In the genomic region with DNA sequence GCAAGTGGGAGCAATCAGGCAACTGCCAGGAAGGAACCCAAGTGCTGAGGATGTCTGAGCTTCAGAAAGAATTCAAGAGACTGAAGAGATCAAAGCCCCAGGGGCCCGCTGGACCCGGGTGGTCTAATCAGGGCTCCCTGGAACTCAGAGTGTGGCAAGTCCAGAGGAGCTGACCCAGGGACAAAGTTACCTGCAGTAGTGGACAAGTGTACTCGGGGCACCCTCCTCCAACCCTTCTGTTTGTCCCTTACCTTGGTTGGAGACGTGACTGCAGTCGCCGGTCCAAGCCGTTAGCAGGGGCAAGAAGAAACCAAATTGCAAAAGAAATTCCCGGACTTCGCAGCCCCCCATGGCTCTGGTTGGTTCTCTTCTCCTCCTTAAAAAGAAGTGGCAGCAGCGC, we compare ENCODE assay signal across 7 mouse cellular contexts. TPM values are rescaled to one million over a fixed set of nuclear protein-coding genes. Genes with fewer than 3 reads are reported as not detected.
DNase-seq lines count a peak whose midpoint lies in the region; ATAC-seq lines count a peak whose summit lies in the region.

No protein-coding gene starts in this region.

- peaks cover 20% of the 10 kb centered on the region for H3K4me1 ChIP-seq in forebrain, embryonic 10.5 days
- peaks cover 19% of the 10 kb centered on the region for H3K4me1 ChIP-seq in limb, embryonic 10.5 days
- no peaks in the 10 kb centered on the region for H3K4me1 ChIP-seq in stomach, embryonic 14.5 days (ENCODE audit: control insufficient read depth, insufficient read depth, low read length)

- no peak overlapping the region for H3K9ac ChIP-seq in stomach, embryonic 14.5 days (replicated peaks; ENCODE audit: low read depth, low read length)

- H3K4me3 ChIP-seq in forebrain, embryonic 10.5 days, result peak overlapping the region; percentile 66
- H3K4me3 ChIP-seq in limb, embryonic 10.5 days, result peak overlapping the region; percentile 59
- H3K4me3 ChIP-seq in stomach, embryonic 14.5 days (ENCODE audit: low read depth, low read length), result peak overlapping the region; percentile 38

- no peaks in the 10 kb centered on the region for H3K9me3 ChIP-seq in forebrain, embryonic 10.5 days
- H3K9me3 ChIP-seq in limb, embryonic 10.5 days (replicated peaks), result no peaks in the 10 kb centered on the region
- no peaks in the 10 kb centered on the region for H3K9me3 ChIP-seq in stomach, embryonic 14.5 days (ENCODE audit: control insufficient read depth, low read depth, low read length)

- H3K4me2 ChIP-seq in stomach, embryonic 14.5 days (replicated peaks; ENCODE audit: low read depth, low read length), result peak overlapping the region; percentile 74

- intact Hi-C loops in left cerebral cortex, postnatal 36 days (cut with DNase I), result loop anchor here (2.0 to 5.0 kb wide), 2 partner anchors 920 to 1803 kb away; no protein-coding TSS in a partner anchor
- intact Hi-C loops in left cerebral cortex, postnatal 10 days (cut with DNase I), result loop anchor here (10.0 kb wide), 1 partner anchor 920 kb away; no protein-coding TSS in a partner anchor

- no peaks in the 10 kb centered on the region for H3K36me3 ChIP-seq in forebrain, embryonic 10.5 days (replicated peaks)
- no peaks in the 10 kb centered on the region for H3K36me3 ChIP-seq in limb, embryonic 10.5 days
- H3K36me3 ChIP-seq in stomach, embryonic 14.5 days (ENCODE audit: control insufficient read depth, insufficient read depth, low read length), result no peaks in the 10 kb centered on the region

- peaks cover 47% of the 10 kb centered on the region for H3K27me3 ChIP-seq in forebrain, embryonic 10.5 days (ENCODE audit: poor library complexity, severe bottlenecking)
- H3K27me3 ChIP-seq in limb, embryonic 10.5 days (ENCODE audit: low read depth, poor library complexity, severe bottlenecking), result peaks cover 44% of the 10 kb centered on the region
- peaks cover 7% of the 10 kb centered on the region; the same call in 1 of the 2 replicates for H3K27me3 ChIP-seq in stomach, embryonic 14.5 days (ENCODE audit: control insufficient read depth, insufficient read depth, low read length)

- under 1% methylated on average over 10 of the region's 10 CpGs for WGBS in forebrain, embryonic 10.5 days
- WGBS in limb, embryonic 10.5 days, result 3% methylated on average over 10 of the region's 10 CpGs
- WGBS in stomach, embryonic 14.5 days, result 2% methylated on average over 10 of the region's 10 CpGs

- H3K27ac ChIP-seq in forebrain, embryonic 10.5 days, result peak overlapping the region; percentile 75
- H3K27ac ChIP-seq in limb, embryonic 10.5 days, result peak overlapping the region; percentile 56; the same call in 1 of the 2 replicates
- H3K27ac ChIP-seq in stomach, embryonic 14.5 days (ENCODE audit: low read length), result no peak overlapping the region

- no peak for ATAC-seq in stomach, embryonic 14.5 days (ENCODE audit: insufficient number of reproducible peaks, insufficient read depth, low FRiP score, low read depth)

- DNase-seq in left cerebral cortex, postnatal 36 days (ENCODE audit: low spot score in 2 of 2), result peak; percentile 15 to 16
- DNase-seq in left cerebral cortex, postnatal 10 days (ENCODE audit: extremely low spot score in 1 of 2, low spot score in 2 of 2), result no peak
- DNase-seq in forebrain, embryonic 10.5 days (ENCODE audit: extremely low spot score, low spot score), result no peak
- DNase-seq in limb, embryonic 10.5 days (ENCODE audit: low spot score), result no peak
- DNase-seq in cerebellum, adult 8-10 months, result no peak
- no peak for DNase-seq in spleen, adult 18-20 months

RNA-seq across cellular contexts. Expression of a gene that starts 0.7 kb away (rescaled TPM):
- total RNA-seq in left cerebral cortex, postnatal 36 days (2021), result 10 to 100 TPM; 58.2 to 91.8 TPM
- 10 to 100 TPM; 65.9 to 75.7 TPM for total RNA-seq in left cerebral cortex, postnatal 10 days (2021)
- 0.30 and 0.37 TPM in 2 replicates for polyA plus RNA-seq in forebrain, embryonic 10.5 days (2016; fragmentation: Nextera tagmentation; extraction: Ambion mirVana)
- polyA plus RNA-seq in limb, embryonic 10.5 days (2016; fragmentation: Nextera tagmentation; extraction: Ambion mirVana), result 0.13 and 0.34 TPM in 2 replicates
- polyA plus RNA-seq in stomach, embryonic 14.5 days (2014; fragmentation: Nextera tagmentation; extraction: Ambion mirVana), result 0.49 and 0.59 TPM in 2 replicates

Comparison
In these comparisons a context has a peak if more than half of its experiments do, and no peak if none do; other contexts are left out.
1. DNase-seq: peak in left cerebral cortex, postnatal 36 days (2 of 2); none in left cerebral cortex, postnatal 10 days (0 of 2), forebrain, embryonic 10.5 days (single experiment), limb, embryonic 10.5 days (single experiment), cerebellum, adult 8-10 months (single experiment) and spleen, adult 18-20 months (0 of 2).
2. Peak in every context shown above with its lines, with median percentiles within 50 percentile points of each other: H3K4me3 ChIP-seq.